Mouse (Mus musculus) left cerebral cortex, adult 9 months (tissue): Measurements from ENCODE around the gene Dlgap1.

Experiments used
- DNase-seq, 2 experiments: peaks; one replicate each; pipeline ENCODE4 v3.0.0; 2022; ENCODE audit warnings: low spot score in 2 of 2

Dlgap1 gene

GRCm38 (mm10) chr17:70457103-70457502, 488.2 kb downstream of the Dlgap1 start:
- no peak for DNase-seq

GRCm38 (mm10) chr17:70462231-70462630, 493.4 kb downstream of the Dlgap1 start:
- no peak for DNase-seq

- no peak for DNase-seq
Measured at GRCm38 (mm10) chr17:70462771-70463491, 494.1 kb downstream of the Dlgap1 start.

- DNase-seq, result no peak
Measured at GRCm38 (mm10) chr17:70466413-70466812, 497.5 kb downstream of the Dlgap1 start.

GRCm38 (mm10) chr17:70470970-70471371, 502.1 kb downstream of the Dlgap1 start:
- peak; percentile 76 to 82 for DNase-seq

- no peak for DNase-seq
Measured at GRCm38 (mm10) chr17:70472162-70472561, 503.3 kb downstream of the Dlgap1 start.

GRCm38 (mm10) chr17:70473871-70474270, 505.0 kb downstream of the Dlgap1 start:
- DNase-seq, result no peak

- DNase-seq, result no peak
Measured at GRCm38 (mm10) chr17:70483716-70484115, 514.8 kb downstream of the Dlgap1 start.

- DNase-seq, result no peak
Measured at GRCm38 (mm10) chr17:70485668-70486067, 516.8 kb downstream of the Dlgap1 start.

- no peak for DNase-seq
Measured at GRCm38 (mm10) chr17:70486259-70486658, 517.4 kb downstream of the Dlgap1 start.

- no peak for DNase-seq
Measured at GRCm38 (mm10) chr17:70486831-70487230, 518.0 kb downstream of the Dlgap1 start.

GRCm38 (mm10) chr17:70488784-70489265, 520.0 kb downstream of the Dlgap1 start:
- peak; percentile 68 to 92 for DNase-seq

GRCm38 (mm10) chr17:70491575-70491974, 522.7 kb downstream of the Dlgap1 start:
- no peak for DNase-seq

GRCm38 (mm10) chr17:70494338-70494737, 525.5 kb downstream of the Dlgap1 start:
- DNase-seq, result no peak

- no peak for DNase-seq
Measured at GRCm38 (mm10) chr17:70498256-70498655, 529.4 kb downstream of the Dlgap1 start.

GRCm38 (mm10) chr17:70501933-70502332, 533.1 kb downstream of the Dlgap1 start:
- no peak for DNase-seq

GRCm38 (mm10) chr17:70507759-70508158, 538.9 kb downstream of the Dlgap1 start:
- DNase-seq, result no peak

- no peak for DNase-seq
Measured at GRCm38 (mm10) chr17:70510441-70510840, 541.6 kb downstream of the Dlgap1 start.

- no peak for DNase-seq
Measured at GRCm38 (mm10) chr17:70511401-70511800, 542.5 kb downstream of the Dlgap1 start.

GRCm38 (mm10) chr17:70513736-70514135, 544.9 kb downstream of the Dlgap1 start:
- DNase-seq, result no peak

GRCm38 (mm10) chr17:70516506-70516905, 547.6 kb downstream of the Dlgap1 start:
- DNase-seq, result no peak

GRCm38 (mm10) chr17:70517333-70517732, 548.5 kb downstream of the Dlgap1 start:
- no peak for DNase-seq

- DNase-seq, result no peak
Measured at GRCm38 (mm10) chr17:70521058-70521851, 552.4 kb downstream of the Dlgap1 start.
